Mouse (Mus musculus) spleen, embryonic (tissue): ENCODE data around the gene Hist1h2ae.
"Not testable (repeated sequence)": the region's sequence is repeated elsewhere in the genome, so short reads cannot be mapped to it uniquely, and the experiment has no call there.

Experiments used
- CTCF ChIA-PET: fragments of 350-600 bp; sonication (Branson Sonifier 250); formaldehyde crosslinking; loops from one replicate; lab custom pipeline; 2022; lab: Charles Lee

Hist1h2ae gene

GRCm38 (mm10) chr13:23542225-23542980 is 28.6 kb downstream of the Hist1h2ae start:
- CTCF ChIA-PET = interaction anchor here (0.6 kb wide), 1 partner anchor 109 kb away, joined by 3 read pairs; no protein-coding TSS in a partner anchor

- CTCF ChIA-PET = interaction anchor here (0.6 to 0.7 kb wide), 2 partner anchors 24 to 109 kb away, joined by 3 to 5 read pairs; no protein-coding TSS in a partner anchor
Measured at GRCm38 (mm10) chr13:23541497-23541896, 29.5 kb downstream of the Hist1h2ae start.

GRCm38 (mm10) chr13:23539821-23540220 is 31.2 kb downstream of the Hist1h2ae start:
- CTCF ChIA-PET = interaction anchor here (0.8 kb wide), 1 partner anchor 103 kb away, joined by 3 read pairs; no protein-coding TSS in a partner anchor

- CTCF ChIA-PET = interaction anchor here (1.8 kb wide), 1 partner anchor 15 kb away, joined by 4 read pairs; the partner anchor contains the start of gene Hist1h1d
Measured at GRCm38 (mm10) chr13:23538249-23538648, 32.8 kb downstream of the Hist1h2ae start.

- CTCF ChIA-PET = interaction anchor here (0.7 to 1.8 kb wide), 2 partner anchors 9 to 16 kb away, joined by 4 read pairs; partner anchors contain the start of gene Hist1h1d
Measured at GRCm38 (mm10) chr13:23537006-23537710, 33.9 kb downstream of the Hist1h2ae start.

- CTCF ChIA-PET = interaction anchor here (0.7 to 1.8 kb wide), 2 partner anchors 10 to 17 kb away, joined by 4 read pairs; partner anchors contain the start of gene Hist1h1d
Measured at GRCm38 (mm10) chr13:23536076-23536822, 34.8 kb downstream of the Hist1h2ae start.

- CTCF ChIA-PET = not testable (repeated sequence)
Measured at GRCm38 (mm10) chr13:23535137-23536075, 35.6 kb downstream of the Hist1h2ae start, which contains the start of gene Hist1h3g. TSS of gene Hist1h3g (plus strand) at chr13:23535422.

GRCm38 (mm10) chr13:23534368-23535131 is 36.5 kb downstream of the Hist1h2ae start:
- CTCF ChIA-PET = interaction anchor here (0.6 kb wide), 1 partner anchor 717 kb away, joined by 3 read pairs; no protein-coding TSS in a partner anchor

- CTCF ChIA-PET = interaction anchor here (0.6 kb wide), 1 partner anchor 717 kb away, joined by 3 read pairs; no protein-coding TSS in a partner anchor
Measured at GRCm38 (mm10) chr13:23533560-23534367, 37.3 kb downstream of the Hist1h2ae start, which contains the start of gene Hist1h2af. TSS of gene Hist1h2af (plus strand) at chr13:23533906.

GRCm38 (mm10) chr13:23532262-23533075 is 38.6 kb downstream of the Hist1h2ae start:
- CTCF ChIA-PET = no interaction called here

- CTCF ChIA-PET = no interaction called here
Measured at GRCm38 (mm10) chr13:23530901-23531875, 39.8 kb downstream of the Hist1h2ae start, which contains the start of gene Hist1h4h. TSS of gene Hist1h4h (plus strand) at chr13:23531050.

- CTCF ChIA-PET = no interaction called here
Measured at GRCm38 (mm10) chr13:23530181-23530900, 40.7 kb downstream of the Hist1h2ae start.

GRCm38 (mm10) chr13:23529480-23530165 is 41.4 kb downstream of the Hist1h2ae start:
- CTCF ChIA-PET = no interaction called here

- CTCF ChIA-PET = interaction anchor here (0.5 kb wide), 1 partner anchor 96 kb away, joined by 4 read pairs; no protein-coding TSS in a partner anchor
Measured at GRCm38 (mm10) chr13:23529005-23529404, 42.0 kb downstream of the Hist1h2ae start.

- CTCF ChIA-PET = no interaction called here
Measured at GRCm38 (mm10) chr13:23526312-23526711, 44.7 kb downstream of the Hist1h2ae start.
